Mouse (Mus musculus) limb, embryonic 12.5 days (tissue): ENCODE measurements at regions not wholly inside any gene's neighbourhood (a gene's known extent, or its start where the extent isn't known, plus 50 kb on each side); places are given as distances from the start of the nearest gene placed in this dataset.

ENCODE experiments used
- ATAC-seq: fragments of 200-750 bp; cut with Nextera tagmentation; 2 replicates; pipeline ENCODE4 v1.8.0; 2017; ENCODE audit warnings: low read depth, moderate TSS enrichment; ENCODE audit not compliant: insufficient number of reproducible peaks, insufficient read depth, low FRiP score, low TSS enrichment
- H3K27ac ChIP-seq: fragments of 300-500 bp; sonication (generic); 2 replicates; pipeline ENCODE4 v1.5.1; 2016; ENCODE audit warnings: mild to moderate bottlenecking, moderate library complexity
- H3K27me3 ChIP-seq: fragments of 300-500 bp; sonication (generic); 2 replicates; pipeline ENCODE4 v1.6.1; 2016; ENCODE audit warnings: mild to moderate bottlenecking, moderate library complexity
- H3K36me3 ChIP-seq: fragments of 300-500 bp; sonication (generic); 2 replicates; pipeline ENCODE4 v1.6.1; 2016; ENCODE audit warnings: mild to moderate bottlenecking, moderate library complexity
- H3K4me1 ChIP-seq: fragments of 300-500 bp; sonication (generic); replicated peaks from 2 replicates; pipeline ENCODE4 v1.6.1; 2016
- H3K4me2 ChIP-seq: fragments of 300-500 bp; sonication (generic); 2 replicates; pipeline ENCODE4 v1.6.1; 2016; ENCODE audit warnings: mild to moderate bottlenecking, moderate library complexity
- H3K4me3 ChIP-seq: fragments of 300-500 bp; sonication (generic); replicated peaks from 2 replicates; pipeline ENCODE4 v1.5.1; 2016; ENCODE audit warnings: mild to moderate bottlenecking
- H3K9ac ChIP-seq: fragments of 300-500 bp; sonication (generic); replicated peaks from 2 replicates; pipeline ENCODE4 v1.6.1; 2016; ENCODE audit warnings: mild to moderate bottlenecking, moderate library complexity
- H3K9me3 ChIP-seq: fragments of 300-500 bp; sonication (generic); 2 replicates; pipeline ENCODE4 v1.6.1; 2016; ENCODE audit warnings: mild to moderate bottlenecking, moderate library complexity
- WGBS: fragments of 180-500 bp; shearing (Covaris S2); methylation state at CpG from one replicate; pipeline ENCODE4 v1.1.7; 2016; 5-methylcytosine and 5-hydroxymethylcytosine counted together

DNA sequence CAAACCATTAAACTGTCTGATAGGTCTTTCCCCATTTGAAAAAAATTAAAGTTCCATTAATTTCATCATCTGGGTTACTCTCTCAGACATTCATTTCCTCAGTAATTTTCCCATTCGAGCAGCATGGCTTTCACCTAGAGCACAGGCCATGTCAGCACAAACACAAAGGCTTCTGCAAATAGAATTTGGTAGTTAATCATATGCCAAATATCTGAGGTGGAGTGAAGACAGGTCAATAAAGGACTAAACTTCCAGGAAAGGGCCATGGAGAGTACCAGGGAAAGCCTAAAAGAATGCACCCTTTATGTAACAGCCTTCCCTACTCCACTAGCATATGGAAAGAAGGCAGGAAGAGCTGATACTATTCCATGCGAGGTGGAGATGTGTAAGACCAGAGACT, 150.3 kb upstream of the Gimd1 start:
- H3K4me2 ChIP-seq = no peak overlapping the region
- no peak overlapping the region for H3K9ac ChIP-seq
- H3K36me3 ChIP-seq = no peaks in the 10 kb centered on the region
- H3K4me1 ChIP-seq = no peaks in the 10 kb centered on the region
- H3K27ac ChIP-seq = no peak overlapping the region
- H3K4me3 ChIP-seq = no peak overlapping the region
- no peaks in the 10 kb centered on the region for H3K27me3 ChIP-seq
- 68% methylated on average over 2 of the region's 2 CpGs for WGBS
- H3K9me3 ChIP-seq = no peaks in the 10 kb centered on the region
- ATAC-seq = no peak

DNA sequence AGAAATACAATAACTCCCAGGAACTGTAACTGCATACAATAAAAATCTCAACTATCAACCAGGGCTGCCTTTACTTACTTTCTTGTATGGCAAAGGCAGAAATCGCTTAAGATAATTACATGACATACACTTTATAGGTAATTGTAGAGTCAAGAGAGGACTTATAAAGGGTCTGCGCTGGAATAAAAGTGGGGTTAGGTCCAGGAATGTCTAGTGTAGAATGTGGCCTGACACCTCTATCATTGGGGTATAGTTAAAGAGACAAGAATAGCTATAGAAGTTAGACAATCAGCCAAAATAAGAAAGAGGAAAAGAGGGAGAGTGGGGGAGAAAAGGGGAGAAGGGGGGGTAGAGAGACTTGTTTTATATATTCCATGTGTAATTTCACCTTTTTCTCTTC, 144.8 kb upstream of the Gimd1 start:
- H3K36me3 ChIP-seq = no peaks in the 10 kb centered on the region
- no peaks in the 10 kb centered on the region for H3K4me1 ChIP-seq
- no peaks in the 10 kb centered on the region for H3K9me3 ChIP-seq
- H3K4me2 ChIP-seq = no peak overlapping the region
- ATAC-seq = no peak
- H3K27me3 ChIP-seq = no peaks in the 10 kb centered on the region
- WGBS = 91% methylated on average over 2 of the region's 2 CpGs
- no peak overlapping the region for H3K9ac ChIP-seq
- no peak overlapping the region for H3K4me3 ChIP-seq
- H3K27ac ChIP-seq = no peak overlapping the region

DNA sequence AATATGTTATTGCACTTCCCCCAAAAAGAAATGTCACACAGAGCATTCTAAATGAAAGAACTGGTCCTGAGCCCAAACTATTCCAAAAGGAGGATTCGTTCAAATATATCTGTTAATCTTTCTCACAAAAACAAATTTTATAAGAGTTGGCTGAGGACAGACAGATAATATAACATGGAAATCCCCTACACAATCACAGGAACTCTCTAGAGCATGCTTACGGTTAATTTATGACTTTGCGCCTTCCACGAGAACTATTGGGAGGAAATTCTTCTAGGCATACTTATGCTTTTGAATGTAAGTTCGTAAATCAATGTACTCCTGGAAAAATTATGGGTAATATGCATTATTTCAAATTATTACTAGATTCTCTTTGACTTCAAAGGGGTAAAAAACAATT, 144.1 kb upstream of the Gimd1 start:
- WGBS = 82% methylated on average over 5 of the region's 5 CpGs
- Histone ChIP-seq H3K4me1 (no peaks in the 10 kb centered on the region), H3K9ac (no peak overlapping the region), H3K36me3 (no peaks in the 10 kb centered on the region), H3K4me2 (no peak overlapping the region), H3K27ac (no peak overlapping the region), H3K4me3 (no peak overlapping the region), H3K9me3 (no peaks in the 10 kb centered on the region), H3K27me3 (no peaks in the 10 kb centered on the region)
- ATAC-seq = no peak

DNA sequence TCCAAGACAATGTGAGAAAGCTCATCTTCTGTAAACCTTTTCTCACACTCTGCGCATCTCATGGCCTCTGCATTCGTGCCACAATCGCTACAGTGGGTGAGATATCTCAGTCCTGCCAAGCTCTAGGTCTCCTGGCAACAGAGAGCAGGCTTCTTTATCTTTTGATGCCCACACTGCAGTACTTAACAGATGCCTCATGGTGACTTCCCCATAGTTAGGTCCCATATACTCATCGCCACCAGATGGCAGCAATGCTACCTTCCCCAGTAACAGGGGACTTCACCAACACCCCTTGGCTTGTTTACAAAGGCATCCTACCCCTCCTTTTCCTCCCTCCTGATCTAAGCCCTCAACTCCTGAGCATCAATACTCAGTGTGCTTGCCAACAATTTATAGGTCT, 123.5 kb upstream of the Gimd1 start:
- Histone ChIP-seq H3K4me1 (no peaks in the 10 kb centered on the region), H3K9me3 (0 out of 2 replicates have a peak, but pooled peaks cover 3% of the 10 kb centered on the region), H3K9ac (no peak overlapping the region), H3K27ac (no peak overlapping the region), H3K27me3 (no peaks in the 10 kb centered on the region), H3K4me3 (no peak overlapping the region), H3K36me3 (no peaks in the 10 kb centered on the region), H3K4me2 (no peak overlapping the region)
- WGBS = 22% methylated on average over 4 of the region's 4 CpGs
- ATAC-seq = peak; percentile 20; the same call in 1 of the 2 replicates

DNA sequence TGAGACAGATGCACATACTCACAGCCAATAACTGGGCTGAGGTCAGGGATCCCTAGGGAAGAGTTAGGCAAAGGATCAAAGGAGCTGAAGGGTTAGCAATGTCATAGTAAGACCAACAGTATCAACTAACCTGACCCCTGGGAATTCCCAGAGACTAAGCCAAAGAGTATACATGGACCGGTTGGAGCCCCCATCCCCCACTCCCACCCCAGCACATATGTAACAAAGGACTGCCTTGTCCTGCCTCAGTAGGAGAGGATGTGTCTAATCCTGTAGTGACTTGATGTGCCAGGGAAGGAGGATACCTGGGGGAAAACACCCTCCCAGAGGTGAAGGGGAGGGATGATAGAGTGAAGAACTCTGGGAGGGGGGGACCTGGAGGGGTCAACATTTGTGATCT, 119.4 kb upstream of the Gimd1 start:
- 46% methylated on average over 1 of the region's 1 CpGs for WGBS
- no peaks in the 10 kb centered on the region for H3K36me3 ChIP-seq
- peaks cover 9% of the 10 kb centered on the region; the same call in 1 of the 2 replicates for H3K4me1 ChIP-seq
- H3K4me3 ChIP-seq = no peak overlapping the region
- H3K9ac ChIP-seq = no peak overlapping the region
- no peaks in the 10 kb centered on the region for H3K9me3 ChIP-seq
- no peak for ATAC-seq
- H3K27ac ChIP-seq = no peak overlapping the region
- no peaks in the 10 kb centered on the region for H3K27me3 ChIP-seq
- no peak overlapping the region for H3K4me2 ChIP-seq

DNA sequence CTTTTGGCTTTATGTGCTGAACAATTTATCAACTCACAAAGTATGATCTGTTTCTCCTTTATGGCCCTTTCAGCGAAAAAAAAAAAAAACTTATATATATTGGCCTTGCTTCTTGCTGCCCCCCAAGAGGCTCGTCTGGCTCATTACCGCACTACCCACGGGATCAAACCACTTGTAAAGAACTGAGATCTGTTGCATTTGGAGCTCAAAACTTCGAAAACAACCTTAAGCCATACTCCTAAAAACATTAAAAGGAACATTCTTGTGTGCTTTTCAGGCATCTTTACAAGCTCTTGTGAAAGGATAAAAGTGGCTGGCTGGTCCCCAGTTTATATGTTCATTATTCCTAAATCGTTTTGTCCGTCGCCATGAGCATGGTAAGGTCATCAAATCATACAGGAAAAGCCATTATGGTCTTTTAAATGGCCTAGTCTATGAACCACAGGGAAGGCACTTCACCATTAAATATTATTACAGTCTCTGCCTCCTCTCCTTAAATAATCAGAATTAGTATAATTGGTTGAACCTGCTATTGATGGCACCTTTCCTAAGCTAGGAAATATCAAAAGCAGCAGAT, 117.0 kb upstream of the Gimd1 start:
- Histone ChIP-seq H3K9me3 (no peaks in the 10 kb centered on the region), H3K27me3 (no peaks in the 10 kb centered on the region), H3K4me3 (no peak overlapping the region), H3K9ac (no peak overlapping the region), H3K36me3 (no peaks in the 10 kb centered on the region), H3K27ac (0 out of 2 replicates have a peak overlapping the region, but pooled peaks have one; percentile 51), H3K4me1 (peaks cover 9% of the 10 kb centered on the region; the same call in 1 of the 2 replicates), H3K4me2 (peak overlapping the region; percentile 23; the same call in 1 of the 2 replicates)
- 25% methylated on average over 8 of the region's 8 CpGs for whole genome bisulfite sequencing
- ATAC-seq = peak; percentile 74; the same call in 1 of the 2 replicates

DNA sequence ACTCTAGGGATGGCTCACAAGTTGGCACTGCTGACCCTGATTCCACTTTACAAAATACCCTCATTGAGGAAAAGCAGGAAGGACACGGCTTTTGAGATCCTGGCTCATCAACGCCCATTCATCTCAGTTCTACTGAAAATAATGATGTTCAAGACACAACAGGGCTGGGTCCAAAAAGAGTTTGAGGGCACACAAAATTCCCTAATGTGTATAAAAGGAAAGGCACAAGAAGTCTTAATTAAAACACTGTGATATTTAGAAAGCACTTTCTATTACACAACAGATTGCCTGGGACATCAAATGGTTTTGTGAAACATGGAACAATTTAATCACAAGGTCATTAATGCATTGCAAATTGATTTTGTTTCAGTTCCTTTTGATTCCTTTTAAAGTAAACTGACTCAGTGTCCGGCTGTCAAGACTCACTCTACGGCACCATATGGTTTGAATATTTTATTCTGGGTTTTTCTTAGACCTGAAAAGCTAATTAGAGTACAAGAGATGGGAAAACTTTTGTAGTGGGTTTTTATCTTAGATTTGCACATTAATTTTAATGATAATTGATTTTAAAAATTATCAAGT, 96.2 kb upstream of the Gimd1 start:
- WGBS = 72% methylated on average over 4 of the region's 4 CpGs

DNA sequence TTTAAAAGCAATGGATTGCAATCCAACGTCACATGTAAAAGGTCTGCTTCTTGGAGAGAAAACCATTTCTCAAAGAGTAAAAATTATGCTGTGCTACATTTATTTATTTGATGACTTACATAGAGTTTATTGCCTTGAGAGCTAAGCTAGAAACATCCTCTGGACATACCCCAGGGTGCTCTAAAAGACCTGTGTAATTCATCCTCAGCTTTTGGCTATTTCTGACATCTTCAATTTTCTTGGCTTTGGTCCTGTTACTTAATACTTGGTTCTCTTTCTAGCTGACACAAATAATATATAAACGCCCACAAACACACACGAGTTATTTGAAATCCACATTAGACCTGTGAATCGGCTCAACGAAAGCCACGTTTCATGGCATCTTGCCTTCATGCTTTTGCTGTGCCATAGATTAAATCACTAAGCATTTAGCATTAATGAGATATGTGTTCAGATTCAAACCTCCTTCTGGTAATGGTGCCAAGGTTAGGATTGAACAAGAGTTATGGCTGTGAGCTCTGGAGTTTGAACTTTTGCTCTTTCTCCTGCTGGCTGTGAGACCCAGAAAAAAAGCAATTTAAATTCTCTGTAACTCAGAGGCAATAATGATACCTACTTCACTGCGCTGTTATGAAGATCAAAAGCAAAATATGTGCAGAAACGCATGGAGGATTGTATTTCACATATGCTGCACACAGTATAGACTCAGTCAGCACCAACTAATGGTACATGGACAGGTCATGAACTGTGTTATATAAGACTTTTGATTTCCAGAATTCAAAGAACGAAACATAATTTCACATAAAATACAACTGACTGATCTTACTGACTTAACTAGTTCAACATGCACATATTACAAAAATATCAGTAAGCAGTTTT, 89.6 kb upstream of the Gimd1 start:
- Histone ChIP-seq H3K4me2 (no peak overlapping the region), H3K9me3 (no peaks in the 10 kb centered on the region), H3K9ac (no peak overlapping the region), H3K27me3 (no peaks in the 10 kb centered on the region), H3K4me3 (no peak overlapping the region), H3K4me1 (no peaks in the 10 kb centered on the region), H3K27ac (no peak overlapping the region), H3K36me3 (no peaks in the 10 kb centered on the region)
- ATAC-seq = no peak; the same call in 1 of the 2 replicates
- 78% methylated on average over 9 of the region's 9 CpGs for WGBS

More for the DNA sequence above, 96.2 kb upstream of the Gimd1 start:
- no peaks in the 10 kb centered on the region for H3K9me3 ChIP-seq
- H3K4me3 ChIP-seq = no peak overlapping the region
- no peak for ATAC-seq
- no peak overlapping the region for H3K4me2 ChIP-seq
- H3K4me1 ChIP-seq = no peaks in the 10 kb centered on the region
- H3K27ac ChIP-seq = no peak overlapping the region
- H3K9ac ChIP-seq = no peak overlapping the region
- H3K27me3 ChIP-seq = no peaks in the 10 kb centered on the region
- H3K36me3 ChIP-seq = no peaks in the 10 kb centered on the region

DNA sequence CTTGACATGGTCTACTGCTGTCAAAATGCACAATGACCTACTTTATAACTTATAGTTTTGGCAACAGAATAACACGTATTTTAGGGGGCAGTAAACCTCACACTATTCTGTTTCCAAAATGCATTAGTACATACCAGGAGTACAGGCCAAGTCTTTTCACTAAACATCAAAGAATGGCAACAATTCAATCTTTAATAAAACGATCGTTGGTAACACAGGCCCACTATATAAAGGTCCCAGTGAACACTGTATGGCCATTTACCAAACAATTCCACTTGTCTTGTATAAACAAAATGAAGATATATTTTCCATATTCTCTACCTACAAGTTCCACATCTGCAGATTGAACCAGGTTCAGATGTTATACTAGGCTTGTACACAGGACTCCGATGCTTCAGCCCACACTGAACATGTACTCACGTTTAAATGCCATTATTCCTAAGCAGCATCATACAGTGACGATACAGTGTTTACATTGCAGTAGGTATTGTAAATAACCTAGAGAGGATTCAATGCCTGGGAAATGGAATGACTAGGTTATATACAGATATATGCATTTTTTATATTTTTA, 78.3 kb upstream of the Gimd1 start:
- Histone ChIP-seq H3K27me3 (no peaks in the 10 kb centered on the region), H3K9me3 (no peaks in the 10 kb centered on the region), H3K36me3 (no peaks in the 10 kb centered on the region), H3K4me2 (no peak overlapping the region), H3K27ac (no peak overlapping the region), H3K4me3 (no peak overlapping the region), H3K4me1 (0 out of 2 replicates have a peak, but pooled peaks cover 4% of the 10 kb centered on the region), H3K9ac (no peak overlapping the region)
- no peak for ATAC-seq
- WGBS = 77% methylated on average over 6 of the region's 6 CpGs

DNA sequence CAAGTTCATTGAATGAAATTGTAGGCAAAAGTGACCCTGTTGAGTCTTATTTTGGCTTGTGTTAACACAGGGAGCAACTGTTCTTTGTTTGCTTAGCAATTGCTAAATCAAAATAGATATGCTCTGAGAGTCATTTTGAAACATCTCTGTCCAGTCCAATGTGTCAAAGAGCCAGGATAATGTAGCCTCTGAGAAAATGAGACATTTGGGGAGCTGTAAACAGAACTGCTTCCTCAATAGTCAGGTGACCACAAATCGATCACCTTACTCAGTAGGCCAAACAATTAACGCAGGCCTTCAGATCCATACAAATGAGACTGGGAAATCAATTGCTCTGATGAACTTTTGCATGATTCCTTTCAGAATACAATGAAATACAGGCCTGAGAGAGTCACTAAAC, 63.9 kb upstream of the Gimd1 start:
- peaks cover 13% of the 10 kb centered on the region for H3K4me1 ChIP-seq
- H3K27ac ChIP-seq = no peak overlapping the region
- 84% methylated on average over 2 of the region's 2 CpGs for WGBS
- no peak for ATAC-seq
- no peaks in the 10 kb centered on the region for H3K36me3 ChIP-seq
- no peak overlapping the region for H3K9ac ChIP-seq
- H3K9me3 ChIP-seq = no peaks in the 10 kb centered on the region
- H3K4me2 ChIP-seq = no peak overlapping the region
- H3K4me3 ChIP-seq = no peak overlapping the region
- H3K27me3 ChIP-seq = no peaks in the 10 kb centered on the region

DNA sequence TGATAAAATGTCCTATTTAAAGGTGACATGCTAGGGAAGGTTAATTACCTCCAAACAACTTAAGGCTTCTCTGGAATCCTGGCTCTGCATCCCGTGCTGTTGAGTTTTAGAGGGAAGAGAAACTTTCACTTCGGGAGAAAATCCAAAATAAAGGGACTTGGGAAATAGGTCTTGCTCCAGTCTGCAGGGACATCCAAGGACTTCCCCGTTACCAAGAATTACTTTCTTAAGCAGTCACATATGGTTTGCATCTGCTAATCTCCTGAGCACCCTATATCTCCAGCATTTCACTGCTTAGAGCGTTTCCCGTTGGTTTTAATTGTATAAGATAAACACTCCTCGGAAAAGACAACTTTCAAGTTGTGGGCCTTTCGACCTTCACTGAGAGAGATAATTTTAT, 63.3 kb upstream of the Gimd1 start:
- 28% methylated on average over 7 of the region's 7 CpGs for WGBS
- Histone ChIP-seq H3K4me2 (no peak overlapping the region), H3K9me3 (no peaks in the 10 kb centered on the region), H3K4me3 (no peak overlapping the region), H3K27ac (no peak overlapping the region), H3K9ac (no peak overlapping the region), H3K36me3 (no peaks in the 10 kb centered on the region), H3K4me1 (peaks cover 13% of the 10 kb centered on the region), H3K27me3 (no peaks in the 10 kb centered on the region)
- no peak for ATAC-seq
